Mouse (Mus musculus): ENCODE measurements around the gene Ranbp2. TPM values are rescaled to one million over a fixed set of nuclear protein-coding genes. Genes with fewer than 3 reads are reported as not detected.
A peak's percentile ranks its signal among the peaks of the same experiment; 100 is the strongest.

Gene Ranbp2
- polyA plus RNA-seq, 1 experiment = 19.9 TPM

DNA sequence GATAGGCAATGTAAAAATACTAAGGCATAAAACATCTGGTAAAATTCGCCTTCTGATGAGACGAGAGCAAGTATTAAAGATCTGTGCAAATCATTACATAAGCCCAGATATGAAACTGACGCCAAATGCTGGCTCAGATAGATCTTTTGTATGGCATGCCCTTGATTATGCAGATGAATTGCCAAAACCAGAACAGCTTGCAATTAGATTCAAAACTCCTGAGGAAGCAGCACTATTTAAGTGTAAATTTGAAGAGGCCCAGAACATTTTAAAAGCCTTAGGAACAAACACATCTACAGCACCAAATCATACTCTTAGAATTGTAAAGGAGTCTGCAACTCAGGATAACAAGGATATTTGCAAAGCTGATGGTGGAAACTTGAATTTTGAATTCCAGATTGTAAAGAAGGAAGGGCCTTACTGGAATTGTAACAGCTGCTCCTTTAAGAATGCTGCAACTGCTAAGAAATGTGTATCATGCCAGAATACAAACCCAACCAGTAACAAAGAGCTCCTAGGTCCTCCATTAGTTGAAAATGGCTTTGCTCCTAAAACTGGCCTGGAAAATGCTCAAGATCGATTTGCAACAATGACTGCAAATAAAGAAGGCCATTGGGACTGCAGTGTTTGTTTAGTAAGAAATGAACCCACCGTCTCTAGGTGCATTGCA, 30.5 kb downstream of the Ranbp2 start:
- no peaks in the 10 kb centered on the region for H3K4me1 ChIP-seq (ENCODE audit: control insufficient read depth, insufficient read depth, low read length)
- H3K4me3 ChIP-seq (replicated peaks; ENCODE audit: control insufficient read depth, low read depth, low read length) = no peak overlapping the region
- WGBS = 93% methylated on average over 5 of the region's 5 CpGs
- no peak for TF ChIP-seq CTCF (IDR thresholded peaks at IDR 0.05; ENCODE audit: control insufficient read depth, insufficient read depth, low read length)
- no peak for TF ChIP-seq POLR2A (IDR thresholded peaks at IDR 0.05; ENCODE audit: borderline replicate concordance, control insufficient read depth, low read depth, low read length)
- no peak overlapping the region for H3K27ac ChIP-seq (ENCODE audit: control insufficient read depth, insufficient read depth, low read depth, low read length, poor library complexity)

DNA sequence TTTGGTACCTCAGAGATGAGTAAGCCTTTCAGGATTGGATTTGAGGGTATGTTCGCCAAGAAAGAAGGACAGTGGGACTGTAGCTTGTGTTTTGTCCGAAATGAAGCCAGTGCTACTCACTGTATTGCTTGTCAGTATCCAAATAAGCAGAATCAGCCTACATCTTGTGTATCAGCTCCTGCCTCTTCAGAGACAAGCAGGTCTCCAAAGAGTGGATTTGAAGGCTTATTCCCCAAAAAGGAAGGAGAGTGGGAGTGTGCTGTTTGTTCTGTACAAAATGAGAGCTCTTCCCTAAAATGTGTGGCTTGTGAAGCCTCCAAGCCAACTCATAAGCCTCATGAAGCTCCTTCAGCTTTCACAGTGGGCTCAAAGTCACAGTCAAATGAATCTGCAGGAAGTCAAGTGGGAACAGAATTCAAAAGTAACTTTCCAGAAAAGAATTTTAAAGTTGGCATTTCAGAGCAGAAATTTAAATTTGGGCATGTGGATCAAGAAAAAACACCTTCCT, 31.4 kb downstream of the Ranbp2 start:
- Histone ChIP-seq H3K4me3 (replicated peaks; ENCODE audit: control insufficient read depth, low read depth, low read length) (no peak overlapping the region), H3K4me1 (ENCODE audit: control insufficient read depth, insufficient read depth, low read length) (no peaks in the 10 kb centered on the region), H3K27ac (ENCODE audit: control insufficient read depth, insufficient read depth, low read depth, low read length, poor library complexity) (no peak overlapping the region)
- 96% methylated on average over 2 of the region's 2 CpGs for WGBS
- TF ChIP-seq CTCF (IDR thresholded peaks at IDR 0.05; ENCODE audit: control insufficient read depth, insufficient read depth, low read length) (no peak), POLR2A (IDR thresholded peaks at IDR 0.05; ENCODE audit: borderline replicate concordance, control insufficient read depth, low read depth, low read length) (no peak)

DNA sequence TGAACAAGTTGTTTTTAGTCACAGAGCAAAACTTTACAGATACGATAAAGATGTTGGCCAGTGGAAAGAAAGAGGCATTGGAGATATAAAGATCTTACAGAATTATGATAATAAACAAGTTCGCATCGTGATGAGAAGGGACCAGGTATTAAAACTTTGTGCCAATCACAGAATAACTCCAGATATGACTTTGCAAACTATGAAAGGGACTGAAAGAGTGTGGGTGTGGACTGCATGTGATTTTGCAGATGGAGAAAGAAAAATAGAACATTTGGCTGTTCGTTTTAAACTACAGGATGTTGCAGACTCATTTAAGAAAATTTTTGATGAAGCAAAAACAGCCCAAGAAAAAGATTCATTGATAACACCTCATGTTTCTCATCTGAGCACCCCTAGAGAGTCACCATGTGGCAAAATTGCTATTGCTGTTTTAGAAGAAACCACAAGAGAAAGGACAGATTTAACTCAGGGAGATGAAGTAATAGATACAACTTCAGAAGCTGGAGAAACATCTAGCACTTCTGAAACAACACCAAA, 33.3 kb downstream of the Ranbp2 start:
- no peak overlapping the region for H3K4me3 ChIP-seq (replicated peaks; ENCODE audit: control insufficient read depth, low read depth, low read length)
- 87% methylated on average over 4 of the region's 4 CpGs for WGBS
- TF ChIP-seq POLR2A (IDR thresholded peaks at IDR 0.05; ENCODE audit: borderline replicate concordance, control insufficient read depth, low read depth, low read length) (no peak), CTCF (IDR thresholded peaks at IDR 0.05; ENCODE audit: control insufficient read depth, insufficient read depth, low read length) (no peak)
- no peak overlapping the region for H3K27ac ChIP-seq (ENCODE audit: control insufficient read depth, insufficient read depth, low read depth, low read length, poor library complexity)
- no peaks in the 10 kb centered on the region for H3K4me1 ChIP-seq (ENCODE audit: control insufficient read depth, insufficient read depth, low read length)

DNA sequence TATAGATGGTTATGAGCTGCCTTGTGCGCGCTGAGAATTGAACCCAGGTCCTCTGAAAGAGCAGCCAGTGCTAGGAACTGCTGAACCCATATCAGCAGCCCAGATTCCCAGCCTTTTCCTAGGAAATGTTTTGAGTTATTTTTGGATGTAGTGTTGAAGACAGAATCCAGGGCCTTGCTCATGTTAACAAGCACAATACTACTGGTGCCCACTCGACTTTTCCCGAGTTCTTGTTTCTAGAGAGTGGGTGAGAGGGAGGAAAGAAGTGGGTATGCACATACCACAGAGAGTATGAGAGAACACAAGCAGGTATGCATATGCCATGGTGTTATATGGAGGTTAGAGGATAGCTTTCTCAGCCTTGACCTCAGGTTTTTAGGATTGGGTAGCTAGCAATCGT, 44.3 kb downstream of the Ranbp2 start:
- Histone ChIP-seq H3K4me1 (ENCODE audit: control insufficient read depth, insufficient read depth, low read length) (no peaks in the 10 kb centered on the region), H3K4me3 (replicated peaks; ENCODE audit: control insufficient read depth, low read depth, low read length) (no peak overlapping the region), H3K27ac (ENCODE audit: control insufficient read depth, insufficient read depth, low read depth, low read length, poor library complexity) (no peak overlapping the region)
- WGBS = 92% methylated on average over 5 of the region's 5 CpGs
- TF ChIP-seq POLR2A (IDR thresholded peaks at IDR 0.05; ENCODE audit: borderline replicate concordance, control insufficient read depth, low read depth, low read length) = no peak
- TF ChIP-seq CTCF (IDR thresholded peaks at IDR 0.05; ENCODE audit: control insufficient read depth, insufficient read depth, low read length) = no peak

DNA sequence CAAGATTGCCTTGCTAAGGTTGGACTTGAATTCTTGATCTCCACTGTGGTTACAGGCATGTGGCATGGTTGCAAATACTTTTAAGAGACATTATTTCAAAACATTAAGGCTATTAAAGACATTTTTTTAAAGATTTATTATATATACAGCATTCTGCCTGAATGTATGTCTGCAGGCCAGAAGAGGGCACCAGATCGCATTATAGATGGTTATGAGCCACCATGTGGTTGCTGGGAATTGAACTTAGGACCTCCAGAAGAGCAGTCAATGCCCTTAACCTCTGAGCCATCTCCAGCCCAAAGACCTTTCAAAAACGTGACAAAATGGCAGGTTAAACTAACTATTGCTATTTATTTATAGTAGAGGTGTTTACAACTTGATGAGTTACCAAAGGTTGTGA, 48.9 kb downstream of the Ranbp2 start:
- H3K4me1 ChIP-seq (ENCODE audit: control insufficient read depth, insufficient read depth, low read length) = no peaks in the 10 kb centered on the region; the same call in 1 of the 2 replicates
- 82% methylated on average over 2 of the region's 2 CpGs for WGBS
- no peak overlapping the region for H3K4me3 ChIP-seq (replicated peaks; ENCODE audit: control insufficient read depth, low read depth, low read length)
- no peak overlapping the region for H3K27ac ChIP-seq (ENCODE audit: control insufficient read depth, insufficient read depth, low read depth, low read length, poor library complexity)
- TF ChIP-seq CTCF (IDR thresholded peaks at IDR 0.05; ENCODE audit: control insufficient read depth, insufficient read depth, low read length) (no peak), POLR2A (IDR thresholded peaks at IDR 0.05; ENCODE audit: borderline replicate concordance, control insufficient read depth, low read depth, low read length) (no peak)

DNA sequence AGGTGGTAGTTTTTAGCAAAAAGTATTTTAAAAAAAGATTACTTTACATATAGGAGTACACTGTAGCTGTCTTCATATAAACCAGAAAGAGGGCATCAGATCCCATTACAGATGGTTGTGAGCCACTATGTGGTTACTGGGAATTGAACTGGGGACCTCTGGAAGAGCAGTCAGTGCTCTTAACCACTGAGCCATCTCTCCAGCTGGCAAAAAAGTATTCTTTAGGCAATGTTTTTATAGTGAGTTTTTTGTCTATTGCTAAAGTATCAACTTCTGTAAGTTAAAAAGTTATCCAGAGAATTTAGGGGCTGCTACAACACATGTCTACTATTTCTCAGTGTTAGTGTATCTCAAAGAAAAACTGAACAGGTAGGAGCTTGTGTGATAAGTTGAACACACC, 50.0 kb downstream of the Ranbp2 start:
- no peak overlapping the region for H3K4me3 ChIP-seq (replicated peaks; ENCODE audit: control insufficient read depth, low read depth, low read length)
- H3K27ac ChIP-seq (ENCODE audit: control insufficient read depth, insufficient read depth, low read depth, low read length, poor library complexity) = no peak overlapping the region
- no peaks in the 10 kb centered on the region; the same call in 1 of the 2 replicates for H3K4me1 ChIP-seq (ENCODE audit: control insufficient read depth, insufficient read depth, low read length)
- TF ChIP-seq CTCF (IDR thresholded peaks at IDR 0.05; ENCODE audit: control insufficient read depth, insufficient read depth, low read length) (no peak), POLR2A (IDR thresholded peaks at IDR 0.05; ENCODE audit: borderline replicate concordance, control insufficient read depth, low read depth, low read length) (no peak)

DNA sequence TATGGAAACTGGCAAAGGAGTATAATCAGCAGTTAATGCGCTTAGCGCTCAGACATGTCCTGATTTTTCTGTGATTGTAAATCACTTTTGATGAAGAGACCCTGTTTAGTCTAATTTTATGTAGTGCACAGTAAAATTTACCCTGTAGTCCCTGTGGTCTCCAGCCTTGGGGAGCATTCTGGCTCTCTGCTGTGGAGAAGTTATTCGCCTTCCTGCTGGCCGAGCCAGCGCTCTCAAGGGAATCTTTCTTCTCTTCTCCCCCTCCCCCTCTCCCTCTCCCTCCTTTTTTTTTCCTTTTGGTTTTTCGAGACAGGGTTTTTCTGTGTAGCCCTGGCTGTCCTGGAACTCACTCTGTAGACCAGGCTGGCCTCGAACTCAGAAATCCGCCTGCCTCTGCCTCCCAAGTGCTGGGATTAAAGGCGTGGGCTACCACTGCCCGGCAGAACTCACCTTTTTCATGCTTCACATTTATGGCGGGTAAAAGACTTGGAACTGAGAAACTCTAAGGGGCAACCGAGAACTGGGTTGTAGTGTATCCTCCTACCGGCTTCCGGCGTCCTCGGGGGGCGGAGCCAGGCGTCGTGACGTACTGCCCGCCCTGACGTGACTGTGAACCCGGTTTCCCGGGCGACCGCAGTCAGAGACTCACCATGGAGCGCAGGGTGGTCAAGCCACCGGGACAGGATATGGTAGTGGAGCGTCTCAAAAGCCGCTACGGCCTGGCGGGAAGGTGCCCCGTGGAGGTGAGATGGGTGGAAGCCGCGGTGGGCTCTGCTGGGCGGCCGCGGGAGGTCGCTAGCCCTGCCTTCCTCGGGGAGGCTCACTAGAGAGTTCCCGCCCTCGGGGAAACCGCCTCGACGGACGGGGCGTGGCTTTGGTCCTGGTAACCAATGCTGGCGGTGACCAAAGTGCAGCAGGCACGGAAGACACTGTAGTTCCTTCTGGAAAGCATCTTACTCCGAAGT, 50.9 kb downstream of the Ranbp2 start, which contains the start of gene Ccdc138:
Gene Ccdc138, plus strand, starts transcription at position 629 of the 965 bp plus-strand sequence.
- TF ChIP-seq POLR2A (IDR thresholded peaks at IDR 0.05; ENCODE audit: borderline replicate concordance, control insufficient read depth, low read depth, low read length) = peak; percentile 47; the same call in 1 of the 2 replicates
- TF ChIP-seq CTCF (IDR thresholded peaks at IDR 0.05; ENCODE audit: control insufficient read depth, insufficient read depth, low read length) = peak; percentile 29; the same call in 1 of the 2 replicates
- 1% methylated on average over 50 of the region's 50 CpGs for WGBS
- H3K4me3 ChIP-seq (replicated peaks; ENCODE audit: control insufficient read depth, low read depth, low read length) = peak within 1 kb of the TSS; percentile 95
- H3K27ac ChIP-seq (ENCODE audit: control insufficient read depth, insufficient read depth, low read depth, low read length, poor library complexity) = peak within 1 kb of the TSS; percentile 93
- H3K4me1 ChIP-seq (ENCODE audit: control insufficient read depth, insufficient read depth, low read length) = no peaks in the 10 kb centered on the region; the same call in 1 of the 2 replicates

DNA sequence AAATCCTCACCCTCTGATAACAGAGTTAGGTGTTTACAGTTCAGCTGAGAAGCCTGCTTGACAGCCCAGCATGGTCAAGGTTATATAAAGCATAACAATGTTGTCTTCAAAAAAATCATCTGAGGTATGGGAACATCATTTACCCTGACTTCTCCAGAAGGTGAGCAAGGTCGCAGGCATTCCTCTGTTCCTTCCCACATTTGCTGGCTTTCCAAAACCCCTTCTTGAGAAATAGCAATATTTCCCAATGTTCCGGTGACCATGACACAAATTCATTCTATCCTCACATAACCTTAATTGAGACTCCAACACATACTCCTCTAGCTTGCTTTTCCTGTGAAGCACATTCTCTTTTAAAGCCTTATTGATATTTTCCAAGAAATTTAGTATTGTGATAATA, 51.8 kb downstream of the Ranbp2 start:
- TF ChIP-seq CTCF (IDR thresholded peaks at IDR 0.05; ENCODE audit: control insufficient read depth, insufficient read depth, low read length) (no peak), POLR2A (IDR thresholded peaks at IDR 0.05; ENCODE audit: borderline replicate concordance, control insufficient read depth, low read depth, low read length) (no peak)
- WGBS = 23% methylated on average over 2 of the region's 2 CpGs
- Histone ChIP-seq H3K27ac (ENCODE audit: control insufficient read depth, insufficient read depth, low read depth, low read length, poor library complexity) (no peak overlapping the region; the same call in 1 of the 2 replicates), H3K4me3 (replicated peaks; ENCODE audit: control insufficient read depth, low read depth, low read length) (peak overlapping the region; percentile 95), H3K4me1 (ENCODE audit: control insufficient read depth, insufficient read depth, low read length) (no peaks in the 10 kb centered on the region; the same call in 1 of the 2 replicates)

All from bone marrow, adult 2 months (tissue).